Mouse (Mus musculus): ENCODE data around the gene Nup210.

GRCm38 (mm10) chr6:90997025-90997424 is 119.6 kb downstream of the Nup210 start:
- TF ChIP-seq CTCF (IDR thresholded peaks at IDR 0.05; ENCODE audit: borderline replicate concordance, extremely low read depth, insufficient read depth, insufficient read length): no peak
- no peak for TF ChIP-seq POLR2A (IDR thresholded peaks at IDR 0.05; ENCODE audit: borderline replicate concordance, extremely low read depth, insufficient read depth, insufficient read length, poor library complexity, severe bottlenecking)

Data from brain, embryonic 14.5 days (tissue).